Mouse (Mus musculus): ENCODE data around the gene Olfr912.

Olfr912 gene

GRCm38 (mm10) chr9:38579878-38580277 lies at the start of gene Olfr912:
Olfr912 (plus strand) TSS chr9:38580178.
- no peak for DNase-seq (ENCODE audit: low spot score in 2 of 2)

GRCm38 (mm10) chr9:38537549-38537948 lies 42.4 kb upstream of the Olfr912 start, which contains the start of gene Olfr910:
Olfr910 (plus strand) TSS chr9:38537849.
- DNase-seq (ENCODE audit: low spot score in 2 of 2) = no peak

- no peak for DNase-seq (ENCODE audit: low spot score in 2 of 2)
These were observed 11.1 kb downstream of the Olfr912 start for GRCm38 (mm10) chr9:38591056-38591455.

- no peak for DNase-seq (ENCODE audit: low spot score in 2 of 2)
These were observed 12.5 kb downstream of the Olfr912 start, which contains the start of gene Olfr913 for GRCm38 (mm10) chr9:38592459-38592858. Olfr913 (plus strand) TSS chr9:38592759.

GRCm38 (mm10) chr9:38604802-38605201 lies 24.8 kb downstream of the Olfr912 start, which contains the start of gene Olfr914:
Olfr914 (plus strand) TSS chr9:38605102.
- no peak for DNase-seq (ENCODE audit: low spot score in 2 of 2)

- no peak for DNase-seq (ENCODE audit: low spot score in 2 of 2)
These were observed 52.4 kb downstream of the Olfr912 start for GRCm38 (mm10) chr9:38632406-38632805.
